In genomic region chr7:62894337-62894736, GRCm38 (mm10) we compare ENCODE assay signal across 24 mouse cellular contexts.
DNase-seq lines count a peak whose midpoint lies in the region.
"Had no signal": no experiment of that assay in that cellular context is flagged by ENCODE, and none has a peak within 500 bp of the region (broad histone marks: within the 10 kb centered on the region; RNA-seq: fewer than 3 reads in every experiment).

No protein-coding gene starts in this region.

- DNase-seq in cerebellum, adult 18-20 months, result peak; percentile 13 to 18
- no peak for DNase-seq in cerebellum, adult 11 months
- peak; percentile 74 for DNase-seq in brain, adult 2 months (ENCODE audit: low read depth, low spot score)
- DNase-seq in cerebellum, adult 8-10 months, result peak; percentile 17
- DNase-seq in cerebellum, postnatal 14 days, result peak; percentile 9 to 45
- no peak for DNase-seq in hindbrain, embryonic 10.5 days (ENCODE audit: low spot score)
- DNase-seq in adrenal gland, adult 18-20 months (ENCODE audit: low spot score in 2 of 2), result no peak
- DNase-seq: adrenal gland, postnatal 10 days; adrenal gland, postnatal 36 days; embryo, embryonic 11 days; gastrocnemius, postnatal 10 days; gastrocnemius, postnatal 36 days; heart, adult 2 months; heart, postnatal 14 days; heart, postnatal 4 days; kidney, adult 2 months had no signal

- H3K9me3 ChIP-seq in hindbrain, embryonic 10.5 days, result 0 out of 2 replicates have a peak, but pooled peaks cover 2% of the 10 kb centered on the region
- H3K9me3 ChIP-seq: embryonic facial prominence, embryonic 13.5 days; forebrain, embryonic 13.5 days; hindbrain, embryonic 12.5 days; hindbrain, embryonic 15.5 days had no signal

- H3K36me3 ChIP-seq in hindbrain, embryonic 10.5 days, result no peaks in the 10 kb centered on the region
- H3K36me3 ChIP-seq: embryonic facial prominence, embryonic 10.5 days; embryonic facial prominence, embryonic 13.5 days; heart, embryonic 10.5 days; heart, embryonic 13.5 days; hindbrain, embryonic 12.5 days; hindbrain, embryonic 15.5 days had no signal

- no peaks in the 10 kb centered on the region for H3K27me3 ChIP-seq in hindbrain, embryonic 10.5 days (ENCODE audit: insufficient read depth, poor library complexity, severe bottlenecking)
- H3K27me3 ChIP-seq: embryonic facial prominence, embryonic 13.5 days; forebrain, embryonic 13.5 days; heart, embryonic 13.5 days; hindbrain, embryonic 12.5 days; hindbrain, embryonic 15.5 days had no signal

- no peak overlapping the region for H3K4me3 ChIP-seq in hindbrain, embryonic 10.5 days
- H3K4me3 ChIP-seq: embryonic facial prominence, embryonic 10.5 days; embryonic facial prominence, embryonic 13.5 days; erythroblast, embryonic 14.5 days; forebrain, embryonic 13.5 days; heart, adult 2 months; heart, embryonic 10.5 days; heart, embryonic 13.5 days; hindbrain, embryonic 12.5 days; hindbrain, embryonic 15.5 days had no signal

- no peaks in the 10 kb centered on the region for H3K4me1 ChIP-seq in hindbrain, embryonic 10.5 days (replicated peaks)
- H3K4me1 ChIP-seq: embryonic facial prominence, embryonic 10.5 days; embryonic facial prominence, embryonic 13.5 days; forebrain, embryonic 13.5 days; heart, embryonic 10.5 days; heart, embryonic 13.5 days; hindbrain, embryonic 12.5 days; hindbrain, embryonic 15.5 days had no signal

- 82% methylated on average over 4 of the region's 4 CpGs for WGBS in hindbrain, embryonic 10.5 days

- no peak overlapping the region for H3K27ac ChIP-seq in hindbrain, embryonic 10.5 days
- H3K27ac ChIP-seq: embryonic facial prominence, embryonic 10.5 days; embryonic facial prominence, embryonic 13.5 days; forebrain, embryonic 13.5 days; heart, adult 2 months; heart, embryonic 10.5 days; heart, embryonic 13.5 days; hindbrain, embryonic 12.5 days; hindbrain, embryonic 15.5 days had no signal

Comparison
In these comparisons a context has a peak if more than half of its experiments do, and no peak if none do; other contexts are left out.
1. DNase-seq: peak in cerebellum, adult 18-20 months (2 of 2), brain, adult 2 months (single experiment), cerebellum, adult 8-10 months (single experiment) and cerebellum, postnatal 14 days (2 of 2); none in cerebellum, adult 11 months (single experiment), hindbrain, embryonic 10.5 days (single experiment) and adrenal gland, adult 18-20 months (0 of 2).